Mouse (Mus musculus) bone marrow, adult 2 months (tissue): Measurements from ENCODE around the gene Acaca. TPM values are rescaled to one million over a fixed set of nuclear protein-coding genes. Genes with fewer than 3 reads are reported as not detected.

Experiments used
- H3K27ac ChIP-seq: fragments of 200-500 bp; 2 replicates; pipeline ENCODE4 v1.5.1; 2012; ENCODE audit warnings: low read depth, mild to moderate bottlenecking, control low read depth, inconsistent platforms, low read length; ENCODE audit not compliant: control insufficient read depth, poor library complexity, insufficient read depth
- H3K4me1 ChIP-seq: fragments of 200-500 bp; 2 replicates; pipeline ENCODE4 v1.6.1; 2011; ENCODE audit warnings: low read length; ENCODE audit not compliant: control insufficient read depth, insufficient read depth
- H3K4me3 ChIP-seq: fragments of 200-500 bp; replicated peaks from 2 replicates; pipeline ENCODE3; 2011; ENCODE audit warnings: mild to moderate bottlenecking, low read depth, low read length, control low read depth; ENCODE audit not compliant: control insufficient read depth
- CTCF ChIP-seq: fragments of 200-500 bp; IDR thresholded peaks from 2 replicates; pipeline ENCODE4 v1.5.1; 2011; ENCODE audit warnings: low read length, control low read depth; ENCODE audit not compliant: control insufficient read depth, insufficient read depth
- POLR2A ChIP-seq: fragments of 200-500 bp; IDR thresholded peaks from 2 replicates; pipeline ENCODE4 v1.6.1; 2011; ENCODE audit warnings: low read depth, mild to moderate bottlenecking, control low read depth, low read length, borderline replicate concordance; ENCODE audit not compliant: control insufficient read depth
- WGBS: fragments of 180-500 bp; shearing (Covaris S2); methylation state at CpG from one replicate; pipeline ENCODE4 v1.1.7; 2018; 5-methylcytosine and 5-hydroxymethylcytosine counted together
- polyA plus RNA-seq: library from polyadenylated mRNA; stranded (reverse); fragments of >200 nt; gene quantifications from 2 replicates; pipeline ENCODE4 v1.2.4, GENCODE M21; 2011; ENCODE audit warnings: low replicate concordance; ENCODE audit not compliant: missing spikeins, insufficient read depth, insufficient read length

Acaca gene
- polyA plus RNA-seq, 1 experiment, result 5.5 TPM

DNA sequence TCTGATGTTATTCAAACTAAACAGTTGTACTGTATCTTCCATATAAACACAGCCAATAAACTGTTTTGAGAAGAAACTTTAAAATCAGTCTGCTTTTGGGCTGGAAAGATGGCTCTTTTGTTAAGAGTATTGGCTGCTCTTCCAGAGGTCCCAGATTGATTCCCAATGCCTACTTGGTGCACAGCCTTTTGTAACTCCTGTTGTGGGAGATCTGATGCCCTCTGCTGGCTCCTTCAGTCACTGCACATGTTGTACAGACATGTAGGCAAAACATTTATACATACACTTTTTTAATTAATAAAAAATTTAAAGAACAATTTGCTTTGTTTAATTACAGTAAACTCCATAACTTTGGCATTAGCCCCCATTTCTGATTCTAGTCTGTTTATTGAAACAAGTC, 114.1 kb downstream of the Acaca start:
- H3K4me3 ChIP-seq, result no peak overlapping the region
- no peak for TF ChIP-seq POLR2A
- TF ChIP-seq CTCF, result peak; percentile 31
- no peak overlapping the region for H3K27ac ChIP-seq
- H3K4me1 ChIP-seq, result no peaks in the 10 kb centered on the region

DNA sequence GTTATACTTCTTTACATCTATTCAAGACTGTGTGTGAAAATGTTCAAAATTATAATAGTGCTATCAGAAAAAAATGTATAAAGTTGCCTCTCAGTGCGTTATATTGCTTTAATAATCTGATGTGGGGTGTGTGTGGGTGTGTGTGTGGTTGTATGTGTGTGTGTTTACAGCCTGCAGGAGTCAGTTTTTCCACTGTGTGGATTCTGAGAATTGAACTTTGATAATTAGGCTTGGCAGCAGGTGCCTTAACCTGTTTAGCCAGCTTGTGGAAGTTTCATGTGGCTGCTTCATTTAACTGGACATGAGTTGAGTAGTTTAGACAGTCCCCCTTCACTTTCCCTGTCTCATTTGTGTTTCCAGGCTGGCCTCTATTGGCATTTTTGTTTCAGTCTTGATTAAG, 117.9 kb downstream of the Acaca start:
- 89% methylated on average over 1 of the region's 1 CpGs for WGBS
- Histone ChIP-seq H3K4me3 (no peak overlapping the region), H3K27ac (no peak overlapping the region), H3K4me1 (no peaks in the 10 kb centered on the region)
- no peak for TF ChIP-seq POLR2A
- TF ChIP-seq CTCF, result no peak

DNA sequence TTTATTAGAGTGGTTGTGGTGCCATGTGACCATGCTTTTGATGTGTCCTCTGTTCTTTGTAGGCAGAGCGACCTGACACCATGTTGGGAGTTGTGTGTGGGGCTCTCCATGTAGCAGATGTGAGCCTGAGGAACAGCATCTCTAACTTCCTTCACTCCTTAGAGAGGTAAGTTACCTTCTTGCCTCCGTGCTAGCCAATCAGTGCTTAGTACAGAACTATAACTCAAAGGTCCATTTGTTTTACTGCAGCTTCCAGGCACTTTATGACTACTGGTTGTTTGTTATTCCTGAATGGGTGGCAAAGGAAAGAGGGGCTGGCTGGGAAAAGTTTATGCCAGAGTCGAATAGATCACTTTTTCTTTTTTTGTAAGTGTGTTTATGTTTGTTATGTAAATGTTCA, 121.7 kb downstream of the Acaca start:
- TF ChIP-seq CTCF, result no peak
- TF ChIP-seq POLR2A, result no peak
- Histone ChIP-seq H3K27ac (no peak overlapping the region), H3K4me1 (no peaks in the 10 kb centered on the region), H3K4me3 (no peak overlapping the region)
- WGBS, result 82% methylated on average over 3 of the region's 3 CpGs

DNA sequence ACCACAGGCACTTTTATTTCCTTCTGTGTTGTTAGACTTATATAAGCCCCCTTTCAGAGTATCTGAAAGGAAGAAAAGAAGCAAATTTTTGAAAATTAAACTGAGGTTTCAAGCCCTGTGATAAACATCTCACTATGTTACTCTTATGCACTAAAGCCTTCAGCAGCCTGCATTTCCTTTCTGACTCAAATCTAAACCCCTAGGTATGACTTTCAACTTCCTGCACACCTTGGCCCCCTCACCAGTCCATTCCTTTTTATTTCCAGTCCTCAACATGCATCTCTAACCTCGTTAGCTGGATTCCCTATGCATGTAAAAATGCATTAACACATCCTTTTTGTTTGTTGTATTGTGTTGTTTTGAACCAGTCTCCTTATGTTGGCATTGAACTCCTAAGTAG, 123.0 kb downstream of the Acaca start:
- Histone ChIP-seq H3K27ac (no peak overlapping the region), H3K4me1 (no peaks in the 10 kb centered on the region), H3K4me3 (no peak overlapping the region)
- WGBS, result 74% methylated on average over 1 of the region's 1 CpGs
- TF ChIP-seq CTCF, result no peak
- TF ChIP-seq POLR2A, result no peak

DNA sequence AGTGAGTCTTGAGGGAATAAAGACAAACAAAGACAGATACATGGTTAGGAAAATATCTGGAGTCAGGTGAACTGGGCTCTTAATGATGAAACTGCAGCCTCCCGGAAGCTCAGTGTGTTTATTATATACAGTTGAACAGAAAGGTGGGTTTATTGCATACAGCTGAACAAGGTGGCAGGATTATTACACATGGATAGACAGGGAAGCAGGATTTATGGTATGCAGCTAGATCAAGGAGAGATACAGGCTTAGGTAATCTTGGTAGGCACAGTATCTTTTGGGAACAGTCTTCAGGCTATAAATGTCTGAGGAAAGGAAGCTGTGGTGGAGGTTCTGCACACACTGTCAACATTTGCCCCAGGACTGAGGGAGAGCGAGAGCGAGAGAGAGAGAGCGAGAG, 126.4 kb downstream of the Acaca start:
- 94% methylated on average over 4 of the region's 4 CpGs for WGBS
- H3K4me3 ChIP-seq, result no peak overlapping the region
- no peaks in the 10 kb centered on the region for H3K4me1 ChIP-seq
- no peak overlapping the region for H3K27ac ChIP-seq
- no peak for TF ChIP-seq POLR2A
- no peak for TF ChIP-seq CTCF

DNA sequence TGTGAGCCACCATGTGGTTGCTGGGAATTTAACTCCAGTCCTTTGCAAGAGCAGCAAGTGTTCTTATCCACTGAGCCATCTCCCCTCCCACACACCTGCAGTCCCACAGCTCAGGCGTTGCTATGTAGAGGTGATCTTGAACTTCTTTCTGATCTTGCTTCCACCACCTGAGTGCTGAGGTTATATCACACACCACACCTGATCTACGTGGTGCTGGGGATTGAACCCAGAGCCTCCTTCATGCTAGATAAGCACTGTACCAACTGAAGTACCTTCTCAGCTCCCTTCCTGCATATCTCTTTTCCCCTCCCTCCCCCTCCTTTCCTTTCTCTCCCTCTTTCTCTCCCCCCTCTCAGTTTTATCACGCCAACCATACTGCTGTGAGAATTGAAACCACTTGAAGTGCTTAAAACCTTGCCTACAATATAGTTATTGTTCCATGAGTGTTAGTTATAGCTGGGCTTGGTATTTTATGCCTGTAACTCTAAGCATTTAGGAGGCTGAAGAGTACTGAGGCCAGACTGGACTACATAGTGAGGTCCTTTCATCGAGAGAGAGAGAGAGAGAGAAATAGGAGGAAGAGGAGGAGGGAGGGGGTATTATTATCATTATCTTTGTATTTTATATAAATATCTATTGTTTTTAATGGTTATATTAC, 128.7 kb downstream of the Acaca start:
- TF ChIP-seq CTCF (no peak), POLR2A (no peak)
- H3K4me1 ChIP-seq, result no peaks in the 10 kb centered on the region
- no peak overlapping the region for H3K4me3 ChIP-seq
- WGBS, result 61% methylated on average over 4 of the region's 4 CpGs
- no peak overlapping the region for H3K27ac ChIP-seq

DNA sequence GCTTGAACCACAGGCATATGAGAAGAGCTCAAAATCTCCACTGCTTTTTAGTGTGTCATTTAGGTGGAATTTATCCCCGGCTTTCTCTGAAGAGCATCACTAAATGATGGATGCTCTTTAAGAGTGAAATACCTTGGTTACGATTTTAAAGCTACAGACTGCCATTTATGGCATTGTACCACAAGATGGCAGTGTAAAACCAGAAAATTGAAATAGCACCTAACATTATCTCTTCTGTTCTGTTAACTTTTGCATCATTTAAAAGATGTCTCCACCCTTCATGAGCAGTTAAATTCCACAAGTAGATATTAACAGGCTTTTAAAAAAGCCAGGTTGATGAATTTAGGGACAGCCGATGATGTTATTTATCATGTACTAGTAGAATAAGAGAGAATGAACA, 135.0 kb downstream of the Acaca start:
- WGBS, result 68% methylated on average over 3 of the region's 3 CpGs
- Histone ChIP-seq H3K4me3 (no peak overlapping the region), H3K4me1 (no peaks in the 10 kb centered on the region), H3K27ac (no peak overlapping the region)
- TF ChIP-seq POLR2A (no peak), CTCF (no peak)

DNA sequence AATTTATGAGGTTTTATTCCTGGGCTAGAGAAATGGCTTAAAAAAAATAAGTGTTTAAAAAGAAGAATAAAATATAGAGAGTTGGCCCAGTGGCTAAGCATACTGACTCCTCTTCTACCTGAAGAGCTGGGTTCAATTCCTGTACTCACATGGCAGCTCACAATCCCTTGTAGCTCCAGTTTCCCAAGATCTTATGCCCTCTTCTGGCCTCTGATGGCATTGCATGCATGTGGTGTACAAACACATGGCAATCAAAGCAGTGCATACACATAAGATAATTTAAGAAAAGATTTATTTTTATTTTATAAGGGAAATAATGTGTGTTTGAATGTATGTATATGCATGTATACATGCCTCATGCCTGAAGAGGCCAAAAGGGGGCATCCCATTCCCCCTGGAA, 138.6 kb downstream of the Acaca start:
- TF ChIP-seq CTCF, result no peak
- TF ChIP-seq POLR2A, result no peak
- Histone ChIP-seq H3K27ac (no peak overlapping the region), H3K4me1 (no peaks in the 10 kb centered on the region), H3K4me3 (no peak overlapping the region)

DNA sequence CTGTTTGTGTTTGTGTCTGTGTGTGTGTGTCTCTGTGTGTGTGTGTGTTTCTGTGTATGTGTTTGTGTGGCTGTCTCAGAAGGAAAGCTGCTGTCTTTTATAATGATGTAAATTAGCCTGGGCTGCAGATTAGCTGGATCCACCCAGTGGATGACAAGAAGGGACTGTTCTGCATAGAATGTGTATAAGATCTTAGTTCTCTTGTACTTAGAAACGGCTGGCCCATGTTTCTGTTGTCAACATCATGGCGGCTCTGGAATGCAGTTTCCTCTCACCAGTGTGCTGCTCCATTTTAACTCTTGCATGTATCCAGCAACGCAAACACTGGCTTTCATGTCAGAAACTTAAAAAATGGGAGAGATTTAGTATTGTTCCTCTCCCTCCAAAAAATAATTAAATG, 141.0 kb downstream of the Acaca start:
- no peak overlapping the region for H3K27ac ChIP-seq
- H3K4me1 ChIP-seq, result no peaks in the 10 kb centered on the region
- no peak for TF ChIP-seq POLR2A
- no peak for TF ChIP-seq CTCF
- no peak overlapping the region for H3K4me3 ChIP-seq
- 88% methylated on average over 3 of the region's 3 CpGs for WGBS
